Mouse (Mus musculus) heart, adult 8-10 months (tissue): ENCODE data around the gene Ankrd27. TPM values are rescaled to one million over a fixed set of nuclear protein-coding genes. Genes with fewer than 3 reads are reported as not detected.

Experiments
- DNase-seq: peaks from one replicate; pipeline ENCODE4 v3.0.0; 2022; ENCODE audit warnings: low spot score
- total RNA-seq, 4 experiments: library from RNA; stranded (reverse); gene quantifications; 2 replicates each; pipeline ENCODE4 v1.2.4; 2022

The Ankrd27 gene
- total RNA-seq, 4 experiments from 2014 or later, result 8.6 to 12.0 (median 10.8) TPM

GRCm38 (mm10) chr7:35688276-35688675 is 102.2 kb downstream of the Ankrd27 start:
- DNase-seq, result no peak

Other genes starting within 250 kb of the Ankrd27 start
- gene Faap24, start 189.4 kb upstream of the Ankrd27 start, total RNA-seq, result 1 to 10 TPM; 1.3 to 2.0 (median 1.7) TPM
- gene Cep89, start 189.2 kb upstream of the Ankrd27 start, total RNA-seq, result 10 to 100 TPM; 13.2 to 19.3 (median 15.6) TPM
- gene Slc7a9, start 137.4 kb upstream of the Ankrd27 start, total RNA-seq, result not detected
- gene Tdrd12, start 48.5 kb upstream of the Ankrd27 start, total RNA-seq, result under 1 TPM in 2 of 4 experiments, not detected in 2; 0.08 to 0.16 TPM
- gene Nudt19, start 29.9 kb upstream of the Ankrd27 start, total RNA-seq, result 10 to 100 TPM; 58.4 to 73.7 (median 68.2) TPM
- gene Rgs9bp, start 662 bp upstream of the Ankrd27 start, total RNA-seq, result not detected
- gene Pdcd5, start 61.3 kb downstream of the Ankrd27 start, total RNA-seq, result 100 to 1,000 TPM in 1 of 4 experiments, 10 to 100 TPM in 3; 67.2 to 104 (median 89.7) TPM
- 1 to 10 TPM; 2.7 to 3.5 (median 2.9) TPM for gene Dpy19l3, start 168.2 kb downstream of the Ankrd27 start, total RNA-seq
- 10 to 100 TPM; 10.2 to 14.1 (median 13.5) TPM for gene Zfp507, start 216.8 kb downstream of the Ankrd27 start, total RNA-seq